Mouse (Mus musculus) mouse trophoblast stem cell (cell line): ENCODE measurements around the gene Tlk2.

ENCODE experiments used
- in situ Hi-C, 2 experiments: fragments of 300-500 bp; cut with MseI, MboI; formaldehyde crosslinking; loops; 2 replicates in 1 of 2; 3 replicates in 1 of 2; pipeline ENCODE4 v1.15.1; 2025

Tlk2 gene

GRCm38 (mm10) chr11:105313633-105314014 lies 135.0 kb downstream of the Tlk2 start:
- in situ Hi-C loops: no loop called here

GRCm38 (mm10) chr11:105315296-105315695 lies 136.7 kb downstream of the Tlk2 start:
- in situ Hi-C loops: no loop called here

- in situ Hi-C loops: no loop called here
Measured at GRCm38 (mm10) chr11:105316121-105316520, 137.5 kb downstream of the Tlk2 start.

DNA sequence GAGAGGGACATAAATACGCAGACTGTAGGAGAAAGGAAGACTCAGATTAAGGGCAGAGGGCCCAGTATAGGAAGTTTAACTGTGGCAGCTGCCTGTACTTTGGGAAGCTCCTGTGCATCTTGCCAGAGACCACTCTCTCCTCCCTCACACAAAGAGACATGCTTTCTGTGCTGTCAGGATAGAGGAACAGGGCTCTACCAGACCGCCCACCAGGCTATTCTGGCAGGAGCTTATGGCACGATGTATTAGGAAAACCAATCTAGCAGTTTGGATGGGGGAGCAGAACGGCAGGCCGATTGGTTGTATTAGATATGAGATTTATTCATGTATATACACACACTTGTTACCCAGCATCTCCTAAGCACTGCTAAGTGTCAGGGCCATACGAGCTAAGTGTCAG lies 139.2 kb downstream of the Tlk2 start:
- in situ Hi-C loops: no loop called here

GRCm38 (mm10) chr11:105321090-105321489 lies 142.5 kb downstream of the Tlk2 start:
- in situ Hi-C loops: no loop called here

- in situ Hi-C loops: no loop called here
Measured at GRCm38 (mm10) chr11:105323530-105323929, 144.9 kb downstream of the Tlk2 start.

DNA sequence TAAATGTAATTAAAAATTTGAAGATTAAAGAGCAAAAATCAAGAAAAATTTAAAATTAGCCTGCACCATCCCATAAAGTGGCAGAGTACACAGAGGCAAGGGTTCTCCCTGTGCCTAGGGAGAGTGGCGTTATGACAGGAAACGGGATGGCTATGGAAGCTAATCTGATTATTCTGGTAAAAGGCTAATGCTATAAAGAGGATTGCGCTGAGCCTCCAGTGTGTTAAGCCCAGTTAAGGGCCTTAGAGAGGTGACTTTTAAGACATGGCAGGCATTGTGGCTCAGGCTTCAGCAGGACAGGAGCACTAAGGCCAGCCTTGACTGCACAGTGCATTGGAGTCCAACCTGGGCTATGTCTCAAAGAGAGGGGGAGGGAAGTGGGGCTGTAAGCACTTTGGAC lies 148.5 kb downstream of the Tlk2 start:
- in situ Hi-C loops: no loop called here

GRCm38 (mm10) chr11:105329962-105330361 lies 151.4 kb downstream of the Tlk2 start:
- in situ Hi-C loops: no loop called here

- in situ Hi-C loops: no loop called here
Measured at GRCm38 (mm10) chr11:105331129-105331528, 152.5 kb downstream of the Tlk2 start.

- in situ Hi-C loops: no loop called here
Measured at GRCm38 (mm10) chr11:105331732-105332131, 153.1 kb downstream of the Tlk2 start.

DNA sequence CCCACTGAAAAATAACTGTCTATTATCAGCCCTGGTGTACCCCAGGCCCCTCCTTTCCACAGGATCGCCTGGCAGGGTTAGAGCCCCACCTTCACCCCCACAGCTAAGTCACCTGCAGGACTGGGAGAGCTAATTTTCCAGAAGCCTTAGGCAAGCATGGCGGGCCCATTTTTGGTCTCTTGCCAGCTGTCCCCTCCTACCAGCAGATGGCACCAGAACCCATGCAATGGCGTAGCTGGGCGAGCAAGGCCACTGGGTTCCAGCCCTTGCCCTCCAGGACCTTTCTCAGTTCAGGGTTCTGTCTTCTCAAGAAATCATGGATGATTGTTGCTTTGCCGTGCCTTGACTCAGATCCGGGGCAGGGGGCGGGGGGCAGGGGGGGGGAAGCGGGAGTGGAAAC lies 153.9 kb downstream of the Tlk2 start:
- in situ Hi-C loops: no loop called here
